Mouse (Mus musculus) embryonic facial prominence, embryonic 12.5 days (tissue): ENCODE results near the gene Tmem120b. TPM values are rescaled to one million over a fixed set of nuclear protein-coding genes. Genes with fewer than 3 reads are reported as not detected.

ENCODE experiments used
- ATAC-seq: fragments of 200-750 bp; cut with Nextera tagmentation; 2 replicates; pipeline ENCODE4 v1.8.0; 2017; ENCODE audit not compliant: insufficient number of reproducible peaks, insufficient read depth, low FRiP score, low TSS enrichment
- H3K27ac ChIP-seq: fragments of 300-500 bp; sonication (generic); 2 replicates; pipeline ENCODE4 v1.5.1; 2016; ENCODE audit warnings: mild to moderate bottlenecking
- H3K27me3 ChIP-seq: fragments of 300-500 bp; sonication (generic); 2 replicates; pipeline ENCODE4 v1.6.1; 2016; ENCODE audit warnings: mild to moderate bottlenecking, moderate library complexity
- H3K36me3 ChIP-seq: fragments of 300-500 bp; sonication (generic); 2 replicates; pipeline ENCODE4 v1.6.1; 2016; ENCODE audit warnings: mild to moderate bottlenecking
- H3K4me1 ChIP-seq: fragments of 300-500 bp; sonication (generic); 2 replicates; pipeline ENCODE4 v1.6.1; 2016
- H3K4me2 ChIP-seq: fragments of 300-500 bp; sonication (generic); replicated peaks from 2 replicates; pipeline ENCODE4 v1.6.1; 2016; ENCODE audit warnings: mild to moderate bottlenecking, moderate library complexity
- H3K4me3 ChIP-seq: fragments of 300-500 bp; sonication (generic); 2 replicates; pipeline ENCODE4 v1.5.1; 2016; ENCODE audit warnings: mild to moderate bottlenecking
- H3K9ac ChIP-seq: fragments of 300-500 bp; sonication (generic); 2 replicates; pipeline ENCODE4 v1.6.1; 2016; ENCODE audit warnings: mild to moderate bottlenecking, moderate library complexity
- H3K9me3 ChIP-seq: fragments of 300-500 bp; sonication (generic); 2 replicates; pipeline ENCODE4 v1.6.1; 2016; ENCODE audit warnings: mild to moderate bottlenecking, moderate library complexity
- WGBS: fragments of 180-500 bp; shearing (Covaris S2); methylation state at CpG from one replicate; pipeline ENCODE4 v1.1.7; 2016; 5-methylcytosine and 5-hydroxymethylcytosine counted together
- polyA plus RNA-seq: library from polyadenylated mRNA; unstranded; fragments of >200 nt; fragmentation: Nextera tagmentation; extraction: Ambion mirVana; gene quantifications from 2 replicates; pipeline ENCODE4 v1.2.1, GENCODE M21; 2016

The Tmem120b gene
- polyA plus RNA-seq, 1 experiment from 2014 or later, result 14.8 TPM

DNA sequence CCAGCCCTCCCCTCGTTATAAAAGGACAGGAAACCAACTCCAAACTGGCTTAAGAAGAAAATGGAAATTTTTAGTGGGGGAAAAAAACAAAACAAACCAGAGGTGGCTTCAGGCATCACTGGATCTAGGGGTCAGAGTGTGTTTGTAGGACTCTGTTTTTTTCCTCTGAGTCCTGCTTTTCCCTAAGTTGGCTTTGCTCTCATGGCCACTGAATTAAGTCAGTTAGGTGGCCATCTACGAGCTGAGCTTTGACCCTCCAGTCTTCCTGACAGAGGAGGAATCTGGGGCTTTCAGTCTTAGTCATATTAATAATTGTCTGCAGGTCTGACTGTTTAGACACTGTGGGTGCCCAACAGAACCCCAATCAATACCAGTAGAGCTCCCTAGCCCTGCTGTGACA is 30.3 kb downstream of the Tmem120b start:
- ATAC-seq, result no peak
- H3K4me3 ChIP-seq, result no peak overlapping the region
- H3K9ac ChIP-seq, result no peak overlapping the region
- 72% methylated on average over 2 of the region's 2 CpGs for WGBS
- H3K9me3 ChIP-seq, result no peaks in the 10 kb centered on the region
- no peaks in the 10 kb centered on the region for H3K4me1 ChIP-seq
- H3K27me3 ChIP-seq, result no peaks in the 10 kb centered on the region
- H3K4me2 ChIP-seq, result no peak overlapping the region
- peaks cover 15% of the 10 kb centered on the region; the same call in 1 of the 2 replicates for H3K36me3 ChIP-seq
- no peak overlapping the region for H3K27ac ChIP-seq

DNA sequence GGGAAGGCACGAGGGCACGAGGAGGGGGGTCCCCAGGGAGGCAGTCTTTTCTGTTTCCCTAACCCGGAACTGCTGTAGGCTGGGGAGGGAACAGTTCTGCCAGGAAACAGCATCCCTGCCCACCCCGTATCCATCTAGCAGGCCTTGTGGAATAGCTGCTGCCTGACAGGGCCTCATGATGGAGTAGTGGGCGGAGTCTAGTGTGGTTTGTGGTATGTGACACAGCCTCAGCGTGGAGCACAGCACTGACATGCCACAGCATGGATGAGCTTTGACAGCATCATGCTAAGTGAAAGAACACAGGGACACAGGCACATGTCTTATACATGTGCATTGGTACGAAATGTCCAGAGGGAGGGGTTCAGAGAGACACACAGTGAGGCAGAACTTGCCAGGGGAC is 34.2 kb downstream of the Tmem120b start:
- Histone ChIP-seq H3K9ac (no peak overlapping the region; the same call in 1 of the 2 replicates), H3K4me1 (no peaks in the 10 kb centered on the region), H3K36me3 (peaks cover 15% of the 10 kb centered on the region; the same call in 1 of the 2 replicates), H3K27ac (no peak overlapping the region), H3K27me3 (no peaks in the 10 kb centered on the region), H3K9me3 (no peaks in the 10 kb centered on the region), H3K4me2 (no peak overlapping the region), H3K4me3 (no peak overlapping the region)
- ATAC-seq, result peak; percentile 3; the same call in 1 of the 2 replicates
- WGBS, result 61% methylated on average over 7 of the region's 7 CpGs

DNA sequence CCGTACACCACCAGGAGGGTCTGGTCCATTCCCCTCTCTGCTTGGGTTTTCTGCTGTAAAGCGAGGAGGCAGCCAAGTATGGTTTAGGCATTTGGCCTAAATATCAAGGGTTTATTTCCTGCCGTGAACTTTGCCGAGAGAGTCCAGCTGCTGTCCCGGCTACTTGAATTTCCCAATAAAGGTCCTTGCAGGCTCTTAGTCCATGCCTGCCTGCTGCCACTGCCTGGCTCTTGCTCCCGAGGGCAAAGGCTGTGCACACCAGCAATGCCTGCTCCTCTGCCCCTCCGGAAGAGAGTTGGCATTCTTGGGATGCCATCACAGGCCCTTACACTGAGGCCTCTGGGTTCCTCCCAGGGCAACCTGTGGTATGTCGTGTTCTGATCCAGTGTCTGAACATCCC is 35.3 kb downstream of the Tmem120b start:
- no peak overlapping the region for H3K9ac ChIP-seq
- no peaks in the 10 kb centered on the region for H3K27me3 ChIP-seq
- peaks cover 15% of the 10 kb centered on the region; the same call in 1 of the 2 replicates for H3K36me3 ChIP-seq
- no peak overlapping the region for H3K4me2 ChIP-seq
- H3K27ac ChIP-seq, result no peak overlapping the region
- whole genome bisulfite sequencing, result 70% methylated on average over 8 of the region's 8 CpGs
- ATAC-seq, result no peak
- no peak overlapping the region for H3K4me3 ChIP-seq
- H3K4me1 ChIP-seq, result no peaks in the 10 kb centered on the region
- no peaks in the 10 kb centered on the region for H3K9me3 ChIP-seq

DNA sequence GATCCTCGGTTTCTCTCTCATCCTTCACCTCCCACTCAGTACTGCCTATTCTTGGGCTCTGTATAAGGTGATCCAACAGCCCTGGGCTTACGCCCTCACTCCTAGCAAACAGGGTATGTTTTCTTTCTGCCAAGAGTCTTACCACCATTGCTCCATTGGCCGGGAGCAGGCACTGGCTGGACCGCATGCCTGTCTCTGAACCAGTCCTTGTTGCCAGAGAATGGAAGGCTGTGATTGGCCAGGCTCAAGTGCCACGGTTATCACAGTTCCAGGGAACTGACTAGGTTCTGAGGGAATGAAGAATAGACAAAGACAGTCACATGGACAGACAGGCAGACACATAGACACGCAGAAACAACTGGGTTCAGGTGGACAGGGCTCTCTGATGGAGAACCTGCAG is 36.6 kb downstream of the Tmem120b start:
- ATAC-seq, result no peak
- H3K36me3 ChIP-seq, result peaks cover 4% of the 10 kb centered on the region; the same call in 1 of the 2 replicates
- H3K9me3 ChIP-seq, result no peaks in the 10 kb centered on the region
- H3K4me2 ChIP-seq, result no peak overlapping the region
- no peaks in the 10 kb centered on the region for H3K27me3 ChIP-seq
- H3K27ac ChIP-seq, result no peak overlapping the region
- H3K9ac ChIP-seq, result no peak overlapping the region
- WGBS, result 81% methylated on average over 6 of the region's 6 CpGs
- peaks cover 10% of the 10 kb centered on the region; the same call in 1 of the 2 replicates for H3K4me1 ChIP-seq
- no peak overlapping the region for H3K4me3 ChIP-seq

DNA sequence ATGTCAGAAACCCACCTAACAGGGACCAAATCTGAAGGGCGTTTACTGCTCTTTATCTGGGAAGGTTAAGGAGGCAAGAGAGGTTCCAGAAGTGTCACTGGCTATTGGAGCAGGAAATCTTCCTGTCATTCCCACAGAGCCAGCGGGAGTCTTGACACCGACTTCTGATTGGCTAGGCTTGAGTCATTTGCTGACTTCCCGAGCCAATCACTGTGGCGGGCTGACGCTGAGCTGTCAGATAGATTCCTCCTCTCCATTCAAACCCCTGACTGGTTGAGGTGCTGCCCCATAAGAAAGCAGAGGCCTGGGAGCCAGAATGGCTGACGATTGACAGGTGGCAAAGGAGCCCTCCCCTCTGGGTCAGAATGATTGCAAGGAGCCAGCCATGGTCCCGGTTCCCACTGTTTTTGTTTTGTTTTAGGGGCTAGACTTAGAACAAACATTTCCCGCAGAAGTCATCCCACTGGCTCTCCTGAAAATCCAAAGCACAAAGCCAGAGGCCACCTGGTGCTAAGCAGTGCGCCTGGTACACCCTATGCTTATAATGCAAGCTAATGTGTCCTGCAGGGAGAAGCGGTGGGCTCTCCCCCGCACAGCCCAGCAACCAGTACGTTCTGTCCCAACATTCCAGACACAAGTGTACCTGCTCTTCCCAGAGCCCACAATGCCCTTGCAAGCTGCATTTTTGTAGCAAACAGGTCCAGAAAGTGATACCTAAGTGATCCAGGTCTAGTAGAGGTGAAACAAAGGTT is 41.4 kb downstream of the Tmem120b start:
- no peaks in the 10 kb centered on the region for H3K9me3 ChIP-seq
- ATAC-seq, result peak; percentile 56; the same call in 1 of the 2 replicates
- H3K27me3 ChIP-seq, result no peaks in the 10 kb centered on the region
- H3K27ac ChIP-seq, result no peak overlapping the region
- WGBS, result 33% methylated on average over 13 of the region's 13 CpGs
- H3K4me1 ChIP-seq, result peaks cover 18% of the 10 kb centered on the region; the same call in 1 of the 2 replicates
- no peaks in the 10 kb centered on the region for H3K36me3 ChIP-seq
- H3K4me2 ChIP-seq, result no peak overlapping the region
- no peak overlapping the region for H3K4me3 ChIP-seq
- no peak overlapping the region for H3K9ac ChIP-seq

DNA sequence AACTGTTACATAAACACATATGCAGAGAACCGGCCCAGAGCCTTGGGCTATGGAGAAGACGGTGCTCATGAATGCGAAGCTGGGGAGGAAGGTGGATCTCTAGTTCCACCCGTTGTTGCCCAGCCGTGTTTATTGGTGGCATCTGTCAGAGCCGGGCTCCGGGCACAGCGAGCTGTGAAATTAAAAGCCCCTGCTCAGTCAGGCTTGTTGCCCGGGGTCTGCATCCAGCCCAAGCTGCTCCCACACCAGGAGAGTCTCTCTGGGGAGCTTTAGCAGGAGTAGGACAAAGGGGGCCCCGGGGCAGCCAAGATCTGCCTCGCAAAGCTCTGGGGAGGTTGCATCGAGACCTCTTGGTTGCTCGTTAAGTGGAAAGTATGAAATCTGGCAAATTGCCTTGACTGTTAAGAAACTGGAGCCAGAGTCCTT is 42.1 kb downstream of the Tmem120b start:
- 66% methylated on average over 13 of the region's 13 CpGs for WGBS
- Histone ChIP-seq H3K4me3 (no peak overlapping the region), H3K9me3 (no peaks in the 10 kb centered on the region), H3K4me2 (no peak overlapping the region), H3K4me1 (peaks cover 18% of the 10 kb centered on the region; the same call in 1 of the 2 replicates), H3K36me3 (no peaks in the 10 kb centered on the region), H3K27ac (no peak overlapping the region), H3K27me3 (no peaks in the 10 kb centered on the region), H3K9ac (no peak overlapping the region)
- ATAC-seq, result no peak

DNA sequence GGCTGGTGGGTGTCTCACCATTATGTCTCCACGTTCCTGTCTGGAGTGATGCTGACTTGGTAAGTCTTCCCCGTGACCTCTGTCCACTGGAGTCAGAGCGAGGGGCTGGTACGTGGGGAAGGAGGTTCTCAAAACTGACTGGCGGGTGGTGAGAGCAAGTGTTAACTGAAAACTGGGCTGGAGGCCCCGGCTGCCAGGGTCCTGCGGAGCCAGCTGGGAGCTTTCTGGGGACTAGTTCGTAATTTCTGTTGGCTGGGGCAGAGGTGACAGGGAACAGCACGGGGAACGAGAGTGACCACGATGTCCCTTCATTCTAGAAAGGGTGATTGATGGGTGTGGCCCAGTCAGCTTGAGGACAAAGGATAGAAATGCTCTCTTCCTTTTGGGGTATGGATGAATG is 45.9 kb downstream of the Tmem120b start:
- no peak overlapping the region for H3K4me2 ChIP-seq
- no peaks in the 10 kb centered on the region for H3K27me3 ChIP-seq
- H3K4me1 ChIP-seq, result peaks cover 14% of the 10 kb centered on the region; the same call in 1 of the 2 replicates
- ATAC-seq, result no peak
- H3K9ac ChIP-seq, result no peak overlapping the region
- no peaks in the 10 kb centered on the region for H3K9me3 ChIP-seq
- H3K36me3 ChIP-seq, result no peaks in the 10 kb centered on the region
- 70% methylated on average over 11 of the region's 11 CpGs for WGBS
- H3K4me3 ChIP-seq, result no peak overlapping the region
- H3K27ac ChIP-seq, result no peak overlapping the region

DNA sequence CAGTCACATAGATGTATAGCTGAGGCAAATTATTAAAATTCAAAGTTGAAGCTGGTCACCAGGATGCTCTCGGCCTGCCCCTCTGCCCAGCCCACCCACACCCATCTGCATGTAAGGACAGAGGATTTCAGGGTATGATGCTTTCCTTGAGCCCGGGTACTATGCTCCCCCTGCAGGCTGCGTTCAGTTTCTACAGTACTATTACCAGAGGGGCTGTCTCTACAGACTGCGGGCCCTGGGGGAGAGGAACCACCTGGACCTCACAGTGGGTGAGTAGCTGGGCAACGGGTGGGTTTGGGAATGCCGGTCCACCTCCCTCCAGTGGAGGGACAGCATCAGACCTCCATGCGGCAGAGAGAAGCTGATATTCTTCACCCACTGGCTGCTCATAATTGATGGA is 46.7 kb downstream of the Tmem120b start:
- Histone ChIP-seq H3K4me2 (no peak overlapping the region), H3K4me1 (peaks cover 6% of the 10 kb centered on the region; the same call in 1 of the 2 replicates), H3K9me3 (no peaks in the 10 kb centered on the region), H3K36me3 (no peaks in the 10 kb centered on the region), H3K27me3 (no peaks in the 10 kb centered on the region), H3K9ac (no peak overlapping the region), H3K27ac (no peak overlapping the region), H3K4me3 (no peak overlapping the region)
- no peak for ATAC-seq
- 52% methylated on average over 7 of the region's 7 CpGs for WGBS

DNA sequence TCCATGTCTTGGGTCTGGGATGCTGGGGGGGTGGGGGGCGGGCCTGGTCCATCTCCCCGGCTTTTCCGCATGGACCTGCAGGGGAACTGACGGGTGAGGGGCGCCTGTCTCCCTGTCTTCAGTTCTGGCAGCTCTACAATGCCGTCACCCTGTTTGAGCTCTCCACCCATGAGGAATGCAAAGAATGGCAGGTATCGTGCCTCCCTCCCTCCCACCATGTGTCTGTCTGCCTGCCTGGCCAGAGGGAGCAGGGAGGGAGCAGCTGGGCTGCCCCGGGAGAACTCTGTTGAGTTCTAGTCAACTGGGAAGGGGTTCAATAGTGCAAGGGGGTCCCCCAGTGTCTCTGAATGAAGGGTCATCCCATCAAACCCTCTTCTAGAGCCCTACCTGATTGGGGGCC is 47.9 kb downstream of the Tmem120b start:
- Histone ChIP-seq H3K9ac (no peak overlapping the region), H3K4me3 (no peak overlapping the region), H3K4me2 (no peak overlapping the region), H3K4me1 (no peaks in the 10 kb centered on the region), H3K27ac (no peak overlapping the region), H3K9me3 (no peaks in the 10 kb centered on the region), H3K36me3 (no peaks in the 10 kb centered on the region), H3K27me3 (no peaks in the 10 kb centered on the region)
- 62% methylated on average over 8 of the region's 8 CpGs for WGBS
- ATAC-seq, result peak; percentile 41; the same call in 1 of the 2 replicates

DNA sequence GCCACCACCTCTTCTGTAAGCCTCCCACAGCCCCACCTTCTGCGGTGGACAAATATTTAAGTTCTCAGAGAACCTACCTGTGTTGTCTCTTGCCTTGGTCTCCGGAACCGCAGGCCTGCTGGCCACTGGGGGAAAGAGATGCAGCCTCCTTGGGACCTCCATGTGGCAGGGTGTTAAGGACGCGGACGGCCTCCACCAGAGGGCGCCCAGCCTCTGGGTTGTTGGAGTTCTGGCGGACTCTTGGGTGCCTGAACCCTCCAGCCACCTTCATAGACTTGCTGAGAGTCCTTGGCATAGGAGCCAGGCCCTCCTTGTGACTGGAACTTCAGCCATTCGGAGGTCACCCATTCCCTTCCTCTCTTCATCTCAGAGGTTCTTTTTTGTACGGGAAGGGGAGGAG is 49.0 kb downstream of the Tmem120b start:
- H3K4me3 ChIP-seq, result no peak overlapping the region
- WGBS, result 19% methylated on average over 10 of the region's 10 CpGs
- no peak for ATAC-seq
- H3K4me2 ChIP-seq, result no peak overlapping the region
- no peak overlapping the region for H3K27ac ChIP-seq
- H3K4me1 ChIP-seq, result no peaks in the 10 kb centered on the region
- 0 out of 2 replicates have a peak, but pooled peaks cover 2% of the 10 kb centered on the region for H3K36me3 ChIP-seq
- no peak overlapping the region for H3K9ac ChIP-seq
- no peaks in the 10 kb centered on the region for H3K9me3 ChIP-seq
- H3K27me3 ChIP-seq, result no peaks in the 10 kb centered on the region

DNA sequence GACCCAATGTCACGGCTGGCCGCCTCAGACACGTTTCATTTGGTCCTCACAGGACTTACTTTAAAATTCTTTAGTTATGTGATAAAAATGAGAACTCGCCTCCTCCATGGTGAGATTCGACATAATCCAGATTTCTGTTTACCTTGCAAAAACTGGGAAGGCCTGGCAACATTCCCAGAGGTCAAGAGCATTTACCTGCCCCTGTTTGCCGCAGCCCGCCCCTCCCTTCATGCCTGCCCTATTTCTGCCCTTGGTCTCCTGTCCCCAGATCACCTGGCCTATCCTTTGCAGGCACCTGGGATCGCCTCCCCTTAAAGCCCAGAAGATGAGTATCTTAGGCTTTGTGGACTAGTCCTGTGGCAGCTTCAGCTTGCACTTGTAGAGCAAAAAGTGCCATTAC is 49.6 kb downstream of the Tmem120b start:
- ATAC-seq, result no peak
- H3K9ac ChIP-seq, result 0 out of 2 replicates have a peak overlapping the region, but pooled peaks have one; percentile 19
- no peak overlapping the region for H3K27ac ChIP-seq
- 76% methylated on average over 8 of the region's 8 CpGs for WGBS
- H3K9me3 ChIP-seq, result no peaks in the 10 kb centered on the region
- no peak overlapping the region for H3K4me2 ChIP-seq
- H3K27me3 ChIP-seq, result no peaks in the 10 kb centered on the region
- H3K36me3 ChIP-seq, result 0 out of 2 replicates have a peak, but pooled peaks cover 5% of the 10 kb centered on the region
- no peaks in the 10 kb centered on the region for H3K4me1 ChIP-seq
- H3K4me3 ChIP-seq, result no peak overlapping the region

DNA sequence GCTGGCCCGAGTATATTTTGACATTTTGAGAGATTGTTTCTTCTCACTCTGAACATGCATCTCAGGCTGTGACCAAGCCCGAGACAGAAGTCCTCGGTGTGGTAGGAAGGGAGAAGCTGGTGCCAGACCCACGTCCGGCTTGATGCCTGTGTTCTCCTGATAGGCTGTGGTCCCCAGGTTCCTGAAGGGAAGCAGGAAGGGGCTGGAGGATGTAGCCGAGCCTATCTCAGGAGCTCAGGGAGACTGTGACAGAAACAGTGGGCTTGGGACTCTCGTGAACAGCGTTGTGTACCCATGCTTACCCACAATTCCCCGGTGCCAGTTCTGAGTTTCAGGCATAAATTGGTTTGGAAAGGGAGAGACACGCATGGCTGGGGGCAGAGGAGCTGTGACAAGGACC is 50.6 kb downstream of the Tmem120b start:
- Histone ChIP-seq H3K4me1 (no peaks in the 10 kb centered on the region), H3K36me3 (peaks cover 11% of the 10 kb centered on the region; the same call in 1 of the 2 replicates), H3K4me2 (no peak overlapping the region), H3K9me3 (no peaks in the 10 kb centered on the region), H3K4me3 (no peak overlapping the region), H3K9ac (no peak overlapping the region), H3K27me3 (no peaks in the 10 kb centered on the region), H3K27ac (no peak overlapping the region)
- no peak for ATAC-seq
- 78% methylated on average over 10 of the region's 10 CpGs for WGBS
